Mouse (Mus musculus): Measurements from ENCODE around the gene Fubp3. TPM values are rescaled to one million over a fixed set of nuclear protein-coding genes. Genes with fewer than 3 reads are reported as not detected.
A peak's percentile ranks its signal among the peaks of the same experiment; 100 is the strongest.

Fubp3 gene
- polyA plus RNA-seq (2014; fragmentation: Nextera tagmentation; extraction: Ambion mirVana): 89.2 and 107 TPM in 2 replicates

- DNase-seq (ENCODE audit: low spot score) (peak; percentile 97), ATAC-seq (replicated peaks; ENCODE audit: insufficient number of reproducible peaks, low FRiP score, low TSS enrichment, low read depth) (peak; percentile 96)
- Histone ChIP-seq H3K4me1 (ENCODE audit: control insufficient read depth, insufficient read depth, low read length) (no peaks in the 10 kb centered on the region), H3K27ac (replicated peaks; ENCODE audit: low read depth, low read length) (peak within 1 kb of the TSS; percentile 75), H3K36me3 (replicated peaks; ENCODE audit: control insufficient read depth, insufficient read depth, low read depth, low read length) (no peaks in the 10 kb centered on the region), H3K9ac (replicated peaks; ENCODE audit: low read length) (peak within 1 kb of the TSS; percentile 86), H3K4me2 (ENCODE audit: low read depth, low read length) (peak within 1 kb of the TSS; percentile 71), H3K4me3 (ENCODE audit: low read depth, low read length) (peak within 1 kb of the TSS; percentile 81), H3K9me3 (replicated peaks; ENCODE audit: control insufficient read depth, low read length) (no peaks in the 10 kb centered on the region), H3K27me3 (ENCODE audit: control insufficient read depth, insufficient read depth, low read length) (no peaks in the 10 kb centered on the region)
- under 1% methylated on average over 49 of the region's 51 CpGs for WGBS
Observed at GRCm38 (mm10) chr2:31572051-31572914, at the start of gene Fubp3. Gene Fubp3, plus strand, starts transcription at chr2:31572651.

- H3K4me1 ChIP-seq (ENCODE audit: control insufficient read depth, insufficient read depth, low read length): peaks cover 7% of the 10 kb centered on the region
- H3K36me3 ChIP-seq (replicated peaks; ENCODE audit: control insufficient read depth, insufficient read depth, low read depth, low read length): no peaks in the 10 kb centered on the region
- H3K27me3 ChIP-seq (ENCODE audit: control insufficient read depth, insufficient read depth, low read length): no peaks in the 10 kb centered on the region
- no peak overlapping the region for H3K9ac ChIP-seq (replicated peaks; ENCODE audit: low read length)
- ATAC-seq (replicated peaks; ENCODE audit: insufficient number of reproducible peaks, low FRiP score, low TSS enrichment, low read depth): no peak
- no peak overlapping the region for H3K4me2 ChIP-seq (ENCODE audit: low read depth, low read length)
- H3K27ac ChIP-seq (replicated peaks; ENCODE audit: low read depth, low read length): no peak overlapping the region
- no peaks in the 10 kb centered on the region for H3K9me3 ChIP-seq (replicated peaks; ENCODE audit: control insufficient read depth, low read length)
- WGBS: 68% methylated on average over 5 of the region's 5 CpGs
- no peak overlapping the region for H3K4me3 ChIP-seq (ENCODE audit: low read depth, low read length)
- no peak for DNase-seq (ENCODE audit: low spot score)
Observed at GRCm38 (mm10) chr2:31524641-31525040, 47.8 kb upstream of the Fubp3 start.

- DNase-seq (ENCODE audit: low spot score) (no peak), ATAC-seq (replicated peaks; ENCODE audit: insufficient number of reproducible peaks, low FRiP score, low TSS enrichment, low read depth) (0 out of 2 replicates have a peak, but pooled peaks have one; percentile 40)
- no peak overlapping the region for H3K27ac ChIP-seq (replicated peaks; ENCODE audit: low read depth, low read length)
- no peak overlapping the region for H3K9ac ChIP-seq (replicated peaks; ENCODE audit: low read length)
- no peak overlapping the region for H3K4me3 ChIP-seq (ENCODE audit: low read depth, low read length)
- H3K36me3 ChIP-seq (replicated peaks; ENCODE audit: control insufficient read depth, insufficient read depth, low read depth, low read length): no peaks in the 10 kb centered on the region
- 19% methylated on average over 10 of the region's 10 CpGs for WGBS
- no peaks in the 10 kb centered on the region for H3K9me3 ChIP-seq (replicated peaks; ENCODE audit: control insufficient read depth, low read length)
- H3K4me1 ChIP-seq (ENCODE audit: control insufficient read depth, insufficient read depth, low read length): peaks cover 7% of the 10 kb centered on the region
- H3K4me2 ChIP-seq (ENCODE audit: low read depth, low read length): no peak overlapping the region
- no peaks in the 10 kb centered on the region for H3K27me3 ChIP-seq (ENCODE audit: control insufficient read depth, insufficient read depth, low read length)
Observed at GRCm38 (mm10) chr2:31525778-31526177, 46.7 kb upstream of the Fubp3 start.

GRCm38 (mm10) chr2:31530201-31530600, 42.2 kb upstream of the Fubp3 start:
- Histone ChIP-seq H3K4me2 (ENCODE audit: low read depth, low read length) (no peak overlapping the region), H3K4me1 (ENCODE audit: control insufficient read depth, insufficient read depth, low read length) (peaks cover 7% of the 10 kb centered on the region), H3K27ac (replicated peaks; ENCODE audit: low read depth, low read length) (no peak overlapping the region), H3K27me3 (ENCODE audit: control insufficient read depth, insufficient read depth, low read length) (no peaks in the 10 kb centered on the region), H3K4me3 (ENCODE audit: low read depth, low read length) (no peak overlapping the region), H3K36me3 (replicated peaks; ENCODE audit: control insufficient read depth, insufficient read depth, low read depth, low read length) (no peaks in the 10 kb centered on the region), H3K9ac (replicated peaks; ENCODE audit: low read length) (no peak overlapping the region), H3K9me3 (replicated peaks; ENCODE audit: control insufficient read depth, low read length) (no peaks in the 10 kb centered on the region)
- no peak for DNase-seq (ENCODE audit: low spot score)
- 27% methylated on average over 5 of the region's 5 CpGs for WGBS
- no peak for ATAC-seq (replicated peaks; ENCODE audit: insufficient number of reproducible peaks, low FRiP score, low TSS enrichment, low read depth)

GRCm38 (mm10) chr2:31537054-31537453, 35.4 kb upstream of the Fubp3 start:
- H3K4me3 ChIP-seq (ENCODE audit: low read depth, low read length): no peak overlapping the region
- H3K4me2 ChIP-seq (ENCODE audit: low read depth, low read length): no peak overlapping the region
- H3K9ac ChIP-seq (replicated peaks; ENCODE audit: low read length): no peak overlapping the region
- DNase-seq (ENCODE audit: low spot score) (peak; percentile 32), ATAC-seq (replicated peaks; ENCODE audit: insufficient number of reproducible peaks, low FRiP score, low TSS enrichment, low read depth) (0 out of 2 replicates have a peak, but pooled peaks have one; percentile 48)
- 69% methylated on average over 5 of the region's 5 CpGs for WGBS
- no peak overlapping the region for H3K27ac ChIP-seq (replicated peaks; ENCODE audit: low read depth, low read length)
- H3K4me1 ChIP-seq (ENCODE audit: control insufficient read depth, insufficient read depth, low read length): no peaks in the 10 kb centered on the region
- H3K36me3 ChIP-seq (replicated peaks; ENCODE audit: control insufficient read depth, insufficient read depth, low read depth, low read length): no peaks in the 10 kb centered on the region
- H3K9me3 ChIP-seq (replicated peaks; ENCODE audit: control insufficient read depth, low read length): no peaks in the 10 kb centered on the region
- H3K27me3 ChIP-seq (ENCODE audit: control insufficient read depth, insufficient read depth, low read length): no peaks in the 10 kb centered on the region

- Histone ChIP-seq H3K4me2 (ENCODE audit: low read depth, low read length) (no peak overlapping the region), H3K27ac (replicated peaks; ENCODE audit: low read depth, low read length) (no peak overlapping the region), H3K4me1 (ENCODE audit: control insufficient read depth, insufficient read depth, low read length) (no peaks in the 10 kb centered on the region), H3K9ac (replicated peaks; ENCODE audit: low read length) (no peak overlapping the region), H3K36me3 (replicated peaks; ENCODE audit: control insufficient read depth, insufficient read depth, low read depth, low read length) (no peaks in the 10 kb centered on the region), H3K27me3 (ENCODE audit: control insufficient read depth, insufficient read depth, low read length) (no peaks in the 10 kb centered on the region), H3K4me3 (ENCODE audit: low read depth, low read length) (no peak overlapping the region), H3K9me3 (replicated peaks; ENCODE audit: control insufficient read depth, low read length) (no peaks in the 10 kb centered on the region)
- ATAC-seq (replicated peaks; ENCODE audit: insufficient number of reproducible peaks, low FRiP score, low TSS enrichment, low read depth) (no peak), DNase-seq (ENCODE audit: low spot score) (no peak)
- 68% methylated on average over 5 of the region's 5 CpGs for WGBS
Observed at GRCm38 (mm10) chr2:31538745-31539144, 33.7 kb upstream of the Fubp3 start.

- Histone ChIP-seq H3K27me3 (ENCODE audit: control insufficient read depth, insufficient read depth, low read length) (no peaks in the 10 kb centered on the region), H3K9ac (replicated peaks; ENCODE audit: low read length) (no peak overlapping the region), H3K4me2 (ENCODE audit: low read depth, low read length) (no peak overlapping the region), H3K36me3 (replicated peaks; ENCODE audit: control insufficient read depth, insufficient read depth, low read depth, low read length) (no peaks in the 10 kb centered on the region), H3K4me1 (ENCODE audit: control insufficient read depth, insufficient read depth, low read length) (no peaks in the 10 kb centered on the region), H3K27ac (replicated peaks; ENCODE audit: low read depth, low read length) (no peak overlapping the region), H3K9me3 (replicated peaks; ENCODE audit: control insufficient read depth, low read length) (no peaks in the 10 kb centered on the region), H3K4me3 (ENCODE audit: low read depth, low read length) (no peak overlapping the region)
- WGBS: 87% methylated on average over 5 of the region's 5 CpGs
- DNase-seq (ENCODE audit: low spot score): no peak
- no peak for ATAC-seq (replicated peaks; ENCODE audit: insufficient number of reproducible peaks, low FRiP score, low TSS enrichment, low read depth)
Observed at GRCm38 (mm10) chr2:31541581-31541980, 30.9 kb upstream of the Fubp3 start.

GRCm38 (mm10) chr2:31547726-31548125, 24.7 kb upstream of the Fubp3 start:
- no peak overlapping the region for H3K4me3 ChIP-seq (ENCODE audit: low read depth, low read length)
- 52% methylated on average over 11 of the region's 11 CpGs for WGBS
- no peaks in the 10 kb centered on the region for H3K4me1 ChIP-seq (ENCODE audit: control insufficient read depth, insufficient read depth, low read length)
- no peak for DNase-seq (ENCODE audit: low spot score)
- H3K4me2 ChIP-seq (ENCODE audit: low read depth, low read length): no peak overlapping the region
- no peak overlapping the region for H3K9ac ChIP-seq (replicated peaks; ENCODE audit: low read length)
- H3K36me3 ChIP-seq (replicated peaks; ENCODE audit: control insufficient read depth, insufficient read depth, low read depth, low read length): no peaks in the 10 kb centered on the region
- H3K9me3 ChIP-seq (replicated peaks; ENCODE audit: control insufficient read depth, low read length): no peaks in the 10 kb centered on the region
- ATAC-seq (replicated peaks; ENCODE audit: insufficient number of reproducible peaks, low FRiP score, low TSS enrichment, low read depth): no peak
- no peaks in the 10 kb centered on the region for H3K27me3 ChIP-seq (ENCODE audit: control insufficient read depth, insufficient read depth, low read length)
- no peak overlapping the region for H3K27ac ChIP-seq (replicated peaks; ENCODE audit: low read depth, low read length)
